Mouse (Mus musculus): ENCODE data around the gene Ptprs. TPM values are rescaled to one million over a fixed set of nuclear protein-coding genes. Genes with fewer than 3 reads are reported as not detected.

Ptprs gene
- polyA plus RNA-seq, 1 experiment from 2014 or later: 391 TPM

GRCm38 (mm10) chr17:56408965-56409625, 67.2 kb downstream of the Ptprs start:
- no peaks in the 10 kb centered on the region for H3K9me3 ChIP-seq (ENCODE audit: control insufficient read depth, low read length)
- 43% methylated on average over 13 of the region's 13 CpGs for WGBS
- H3K4me1 ChIP-seq (replicated peaks; ENCODE audit: control insufficient read depth, insufficient read depth, low read length): peaks cover 29% of the 10 kb centered on the region
- peak overlapping the region; percentile 19; the same call in 1 of the 2 replicates for H3K27ac ChIP-seq (ENCODE audit: low read length)
- H3K36me3 ChIP-seq (ENCODE audit: control insufficient read depth, insufficient read depth): peaks cover 31% of the 10 kb centered on the region
- H3K27me3 ChIP-seq (replicated peaks; ENCODE audit: control insufficient read depth, insufficient read depth, low read length): no peaks in the 10 kb centered on the region
- no peak overlapping the region for H3K4me2 ChIP-seq (ENCODE audit: low read length)
- H3K9ac ChIP-seq (replicated peaks; ENCODE audit: low read depth, low read length): no peak overlapping the region
- H3K4me3 ChIP-seq (replicated peaks; ENCODE audit: low read length): no peak overlapping the region
- no peak for ATAC-seq

DNA sequence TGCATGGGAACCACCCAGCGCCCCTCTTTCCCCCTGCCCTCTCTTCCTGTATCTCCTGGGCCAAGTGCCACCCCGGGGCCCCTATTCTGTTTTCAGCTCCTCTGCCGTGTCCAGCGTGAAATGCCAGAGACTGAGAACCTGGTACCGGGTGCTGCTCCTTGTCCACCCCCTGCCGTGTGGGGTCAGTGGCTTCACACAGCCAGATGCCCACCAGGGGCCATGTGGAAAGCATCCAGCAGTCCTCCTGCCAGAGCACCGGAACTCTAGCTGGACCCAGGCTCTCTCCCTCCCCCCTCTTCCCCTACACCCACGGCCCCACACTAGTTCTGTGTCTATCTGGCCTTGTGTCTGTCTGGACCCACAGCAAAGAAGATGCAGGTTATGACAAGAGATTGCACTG, 68.9 kb downstream of the Ptprs start:
- H3K9me3 ChIP-seq (ENCODE audit: control insufficient read depth, low read length): no peaks in the 10 kb centered on the region
- H3K4me3 ChIP-seq (replicated peaks; ENCODE audit: low read length): no peak overlapping the region
- no peaks in the 10 kb centered on the region for H3K27me3 ChIP-seq (replicated peaks; ENCODE audit: control insufficient read depth, insufficient read depth, low read length)
- WGBS: 49% methylated on average over 8 of the region's 8 CpGs
- peak overlapping the region; percentile 48 for H3K27ac ChIP-seq (ENCODE audit: low read length)
- peaks cover 21% of the 10 kb centered on the region for H3K36me3 ChIP-seq (ENCODE audit: control insufficient read depth, insufficient read depth)
- peaks cover 29% of the 10 kb centered on the region for H3K4me1 ChIP-seq (replicated peaks; ENCODE audit: control insufficient read depth, insufficient read depth, low read length)
- H3K4me2 ChIP-seq (ENCODE audit: low read length): no peak overlapping the region
- no peak overlapping the region for H3K9ac ChIP-seq (replicated peaks; ENCODE audit: low read depth, low read length)
- no peak for ATAC-seq

DNA sequence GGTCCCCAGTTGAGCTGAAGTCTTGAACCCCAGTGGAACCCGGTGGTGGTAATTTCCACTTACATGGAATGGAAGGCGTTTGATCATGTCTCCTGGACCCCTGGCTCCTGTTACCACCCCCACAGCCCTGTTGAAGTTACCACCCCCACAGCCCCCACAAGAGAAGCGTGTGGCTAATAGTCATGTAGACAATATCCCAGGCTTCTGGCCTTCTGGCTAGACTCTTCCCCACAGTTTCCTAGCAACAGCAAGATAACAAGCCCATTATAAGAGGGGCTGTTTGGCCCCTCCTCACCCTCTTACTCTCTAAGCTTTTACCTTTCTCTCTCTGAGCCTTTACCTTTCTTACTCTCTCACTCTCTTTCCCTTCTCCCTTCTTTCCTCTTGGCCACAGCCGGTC, 69.4 kb downstream of the Ptprs start:
- no peak overlapping the region for H3K4me2 ChIP-seq (ENCODE audit: low read length)
- H3K27me3 ChIP-seq (replicated peaks; ENCODE audit: control insufficient read depth, insufficient read depth, low read length): no peaks in the 10 kb centered on the region
- ATAC-seq: 0 out of 2 replicates have a peak, but pooled peaks have one; percentile 2
- H3K27ac ChIP-seq (ENCODE audit: low read length): peak overlapping the region; percentile 0
- H3K4me3 ChIP-seq (replicated peaks; ENCODE audit: low read length): no peak overlapping the region
- H3K9me3 ChIP-seq (ENCODE audit: control insufficient read depth, low read length): no peaks in the 10 kb centered on the region
- peaks cover 20% of the 10 kb centered on the region for H3K36me3 ChIP-seq (ENCODE audit: control insufficient read depth, insufficient read depth)
- 51% methylated on average over 4 of the region's 4 CpGs for WGBS
- H3K4me1 ChIP-seq (replicated peaks; ENCODE audit: control insufficient read depth, insufficient read depth, low read length): peaks cover 29% of the 10 kb centered on the region
- no peak overlapping the region for H3K9ac ChIP-seq (replicated peaks; ENCODE audit: low read depth, low read length)

DNA sequence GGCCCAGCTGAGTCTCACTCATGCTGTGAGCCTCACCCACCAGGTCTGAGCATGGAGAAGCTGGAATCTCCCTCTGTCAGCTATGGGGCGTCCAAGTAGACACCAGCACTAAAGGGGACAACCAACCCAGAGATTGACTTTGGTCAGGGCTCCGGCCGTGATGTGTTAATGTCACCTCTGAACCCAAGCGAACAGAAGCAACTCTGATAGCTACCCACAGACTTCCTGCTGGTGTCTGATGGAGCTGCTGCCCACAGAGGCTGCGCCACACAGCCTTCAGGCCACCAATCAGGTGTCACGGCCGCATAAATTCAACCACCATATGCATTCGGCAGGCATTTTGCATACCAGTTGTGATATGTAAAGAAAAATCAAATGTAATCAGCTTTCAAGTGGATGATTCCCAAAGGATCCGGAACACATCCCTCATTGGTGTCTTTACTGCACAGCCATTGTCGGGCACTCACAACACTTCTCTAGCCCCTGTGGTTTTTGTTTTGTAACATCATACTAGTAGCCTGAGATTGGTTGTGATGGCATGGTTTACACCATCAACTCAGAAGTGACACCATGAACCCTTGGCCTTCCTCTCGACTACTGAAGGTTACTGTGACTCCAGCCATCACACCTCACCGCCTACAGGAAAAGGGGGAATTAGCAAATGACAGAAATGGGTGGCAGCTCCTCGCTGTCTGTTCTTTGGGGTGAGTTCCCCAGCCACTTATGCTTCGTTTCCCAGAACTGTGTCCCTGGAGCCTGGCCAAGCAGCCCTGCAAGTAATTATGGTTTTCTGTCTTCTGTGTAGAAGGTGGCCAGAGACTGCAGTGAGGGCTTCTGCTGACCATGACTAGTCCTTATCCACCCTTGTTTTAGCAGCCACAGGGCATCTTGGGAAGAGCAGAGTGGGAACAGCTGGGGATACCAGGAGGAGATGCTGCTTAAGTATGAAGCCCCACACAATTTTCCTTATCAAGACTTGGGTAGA, 70.1 kb downstream of the Ptprs start:
- peaks cover 29% of the 10 kb centered on the region for H3K4me1 ChIP-seq (replicated peaks; ENCODE audit: control insufficient read depth, insufficient read depth, low read length)
- H3K4me2 ChIP-seq (ENCODE audit: low read length): no peak overlapping the region
- peaks cover 18% of the 10 kb centered on the region for H3K36me3 ChIP-seq (ENCODE audit: control insufficient read depth, insufficient read depth)
- no peak overlapping the region for H3K9ac ChIP-seq (replicated peaks; ENCODE audit: low read depth, low read length)
- no peak overlapping the region for H3K4me3 ChIP-seq (replicated peaks; ENCODE audit: low read length)
- WGBS: 75% methylated on average over 14 of the region's 14 CpGs
- H3K27me3 ChIP-seq (replicated peaks; ENCODE audit: control insufficient read depth, insufficient read depth, low read length): no peaks in the 10 kb centered on the region
- H3K9me3 ChIP-seq (ENCODE audit: control insufficient read depth, low read length): no peaks in the 10 kb centered on the region
- no peak for ATAC-seq
- peak overlapping the region; percentile 0 for H3K27ac ChIP-seq (ENCODE audit: low read length)

DNA sequence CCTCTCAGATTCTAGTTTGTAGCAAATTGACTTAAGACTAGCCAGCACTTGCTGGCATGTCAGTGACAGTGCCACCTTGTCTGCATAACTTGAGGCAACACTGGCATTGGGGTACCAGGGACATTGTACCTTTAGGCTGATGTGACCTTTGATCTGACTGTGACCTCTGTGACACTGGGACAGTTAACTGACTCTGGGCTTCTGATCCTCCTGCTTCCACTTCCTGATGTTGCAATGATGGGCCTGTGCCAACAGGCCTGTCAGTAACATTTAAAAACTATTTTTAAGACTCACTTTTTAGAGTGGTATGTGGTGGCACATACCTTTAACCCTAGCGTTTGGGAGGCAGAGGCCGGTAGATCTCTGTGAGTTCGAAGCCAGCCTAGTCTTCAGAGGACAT, 70.9 kb downstream of the Ptprs start:
- Histone ChIP-seq H3K4me3 (replicated peaks; ENCODE audit: low read length) (no peak overlapping the region), H3K9ac (replicated peaks; ENCODE audit: low read depth, low read length) (no peak overlapping the region), H3K27ac (ENCODE audit: low read length) (no peak overlapping the region), H3K27me3 (replicated peaks; ENCODE audit: control insufficient read depth, insufficient read depth, low read length) (no peaks in the 10 kb centered on the region), H3K36me3 (ENCODE audit: control insufficient read depth, insufficient read depth) (peaks cover 20% of the 10 kb centered on the region), H3K4me1 (replicated peaks; ENCODE audit: control insufficient read depth, insufficient read depth, low read length) (peaks cover 29% of the 10 kb centered on the region), H3K9me3 (ENCODE audit: control insufficient read depth, low read length) (no peaks in the 10 kb centered on the region), H3K4me2 (ENCODE audit: low read length) (no peak overlapping the region)
- 95% methylated on average over 3 of the region's 3 CpGs for WGBS
- ATAC-seq: no peak

DNA sequence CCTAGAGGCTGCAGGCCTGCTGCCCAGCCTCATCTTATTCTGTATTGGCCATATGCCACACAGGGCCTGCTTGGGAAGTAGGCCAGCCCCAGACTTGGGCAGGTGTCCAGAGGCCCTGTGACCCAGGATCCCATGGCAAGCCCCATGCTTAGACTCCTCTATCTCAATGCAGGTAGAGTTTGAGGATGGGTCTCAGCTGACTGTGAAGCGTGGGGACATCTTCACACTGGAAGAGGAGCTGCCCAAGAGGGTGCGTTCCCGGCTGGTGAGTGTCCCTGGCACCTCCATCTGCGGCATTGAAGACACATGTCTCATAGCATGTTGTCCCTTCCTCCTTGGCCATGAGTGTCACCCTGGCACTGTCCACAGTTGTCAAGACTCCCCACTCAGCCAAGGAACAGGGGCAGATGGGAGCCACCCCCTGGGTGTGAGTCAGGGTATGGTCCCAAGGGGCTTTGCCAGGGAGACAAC, 75.2 kb downstream of the Ptprs start:
- no peaks in the 10 kb centered on the region for H3K9me3 ChIP-seq (ENCODE audit: control insufficient read depth, low read length)
- peaks cover 44% of the 10 kb centered on the region for H3K36me3 ChIP-seq (ENCODE audit: control insufficient read depth, insufficient read depth)
- no peak overlapping the region for H3K4me3 ChIP-seq (replicated peaks; ENCODE audit: low read length)
- no peaks in the 10 kb centered on the region for H3K4me1 ChIP-seq (replicated peaks; ENCODE audit: control insufficient read depth, insufficient read depth, low read length)
- no peaks in the 10 kb centered on the region for H3K27me3 ChIP-seq (replicated peaks; ENCODE audit: control insufficient read depth, insufficient read depth, low read length)
- H3K4me2 ChIP-seq (ENCODE audit: low read length): no peak overlapping the region
- no peak overlapping the region for H3K9ac ChIP-seq (replicated peaks; ENCODE audit: low read depth, low read length)
- H3K27ac ChIP-seq (ENCODE audit: low read length): no peak overlapping the region
- no peak for ATAC-seq
- WGBS: 93% methylated on average over 4 of the region's 4 CpGs

- 89% methylated on average over 3 of the region's 3 CpGs for WGBS
- no peaks in the 10 kb centered on the region for H3K9me3 ChIP-seq (ENCODE audit: control insufficient read depth, low read length)
- H3K36me3 ChIP-seq (ENCODE audit: control insufficient read depth, insufficient read depth): peaks cover 47% of the 10 kb centered on the region
- no peak overlapping the region for H3K4me3 ChIP-seq (replicated peaks; ENCODE audit: low read length)
- H3K9ac ChIP-seq (replicated peaks; ENCODE audit: low read depth, low read length): no peak overlapping the region
- H3K27me3 ChIP-seq (replicated peaks; ENCODE audit: control insufficient read depth, insufficient read depth, low read length): no peaks in the 10 kb centered on the region
- H3K4me2 ChIP-seq (ENCODE audit: low read length): no peak overlapping the region
- H3K4me1 ChIP-seq (replicated peaks; ENCODE audit: control insufficient read depth, insufficient read depth, low read length): no peaks in the 10 kb centered on the region
- ATAC-seq: no peak
- H3K27ac ChIP-seq (ENCODE audit: low read length): no peak overlapping the region
These were observed 76.1 kb downstream of the Ptprs start for GRCm38 (mm10) chr17:56400221-56400620.

GRCm38 (mm10) chr17:56396051-56396450, 80.2 kb downstream of the Ptprs start:
- H3K4me1 ChIP-seq (replicated peaks; ENCODE audit: control insufficient read depth, insufficient read depth, low read length): no peaks in the 10 kb centered on the region
- H3K4me2 ChIP-seq (ENCODE audit: low read length): no peak overlapping the region
- no peaks in the 10 kb centered on the region for H3K27me3 ChIP-seq (replicated peaks; ENCODE audit: control insufficient read depth, insufficient read depth, low read length)
- no peaks in the 10 kb centered on the region for H3K9me3 ChIP-seq (ENCODE audit: control insufficient read depth, low read length)
- no peak overlapping the region for H3K27ac ChIP-seq (ENCODE audit: low read length)
- no peak for ATAC-seq
- H3K36me3 ChIP-seq (ENCODE audit: control insufficient read depth, insufficient read depth): peaks cover 45% of the 10 kb centered on the region
- no peak overlapping the region for H3K4me3 ChIP-seq (replicated peaks; ENCODE audit: low read length)
- no peak overlapping the region for H3K9ac ChIP-seq (replicated peaks; ENCODE audit: low read depth, low read length)
- 97% methylated on average over 6 of the region's 6 CpGs for WGBS

DNA sequence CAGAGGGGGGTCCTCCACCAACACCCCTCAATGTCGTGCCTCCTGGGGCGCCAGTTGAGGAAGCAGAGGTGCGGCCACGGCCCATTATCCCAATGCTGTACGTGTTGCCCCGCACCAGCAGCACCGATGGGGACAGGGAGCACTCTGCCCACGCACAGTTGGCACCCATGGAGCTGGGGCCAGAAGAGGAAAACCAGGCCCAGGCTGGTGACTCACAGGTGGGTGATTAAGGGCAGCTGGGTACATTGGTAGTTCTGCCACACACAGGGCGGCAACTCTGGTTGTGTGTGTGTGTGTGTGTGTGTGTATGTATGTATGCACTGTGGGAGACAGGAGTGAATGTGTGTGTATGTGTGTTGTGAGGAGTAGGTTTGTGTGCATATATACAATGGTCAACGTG, 82.4 kb downstream of the Ptprs start:
- ATAC-seq: no peak
- Histone ChIP-seq H3K27ac (ENCODE audit: low read length) (no peak overlapping the region), H3K36me3 (ENCODE audit: control insufficient read depth, insufficient read depth) (peaks cover 34% of the 10 kb centered on the region), H3K4me1 (replicated peaks; ENCODE audit: control insufficient read depth, insufficient read depth, low read length) (no peaks in the 10 kb centered on the region), H3K27me3 (replicated peaks; ENCODE audit: control insufficient read depth, insufficient read depth, low read length) (no peaks in the 10 kb centered on the region), H3K9ac (replicated peaks; ENCODE audit: low read depth, low read length) (no peak overlapping the region), H3K4me2 (ENCODE audit: low read length) (no peak overlapping the region), H3K9me3 (ENCODE audit: control insufficient read depth, low read length) (no peaks in the 10 kb centered on the region), H3K4me3 (replicated peaks; ENCODE audit: low read length) (no peak overlapping the region)
- 94% methylated on average over 10 of the region's 10 CpGs for WGBS
